ENCODE assay signal across 19 mouse cellular contexts in genomic region chr10:84910758-84911384, GRCm38 (mm10). TPM values are rescaled to one million over a fixed set of nuclear protein-coding genes. Genes with fewer than 3 reads are reported as not detected.
A peak's percentile ranks its signal among the peaks of the same experiment; 100 is the strongest.
DNase-seq lines count a peak whose midpoint lies in the region; ATAC-seq and TF ChIP-seq lines count a peak whose summit lies in the region.
"Had no signal": no experiment of that assay in that cellular context is flagged by ENCODE, and none has a peak within 500 bp of the region (broad histone marks: within the 10 kb centered on the region; RNA-seq: fewer than 3 reads in every experiment).

No protein-coding gene starts in this region.

- H3K9ac ChIP-seq in forebrain, embryonic 12.5 days = no peak overlapping the region
- no peak overlapping the region for H3K9ac ChIP-seq in forebrain, postnatal 0 days
- no peak overlapping the region for H3K9ac ChIP-seq in midbrain, postnatal 0 days (replicated peaks; ENCODE audit: low read length, poor library complexity, severe bottlenecking)
- no peak overlapping the region for H3K9ac ChIP-seq in stomach, postnatal 0 days (ENCODE audit: low read length)
- H3K9ac ChIP-seq: heart, embryonic 13.5 days; hindbrain, embryonic 12.5 days; liver, embryonic 12.5 days had no signal

- no peaks in the 10 kb centered on the region for H3K36me3 ChIP-seq in forebrain, embryonic 12.5 days (replicated peaks)
- H3K36me3 ChIP-seq in forebrain, postnatal 0 days (ENCODE audit: insufficient read depth) = no peaks in the 10 kb centered on the region
- peaks cover 29% of the 10 kb centered on the region for H3K36me3 ChIP-seq in midbrain, embryonic 10.5 days
- no peaks in the 10 kb centered on the region for H3K36me3 ChIP-seq in midbrain, postnatal 0 days (ENCODE audit: insufficient read depth, low read length)
- H3K36me3 ChIP-seq in stomach, postnatal 0 days (ENCODE audit: control insufficient read depth, insufficient read depth, low read length) = no peaks in the 10 kb centered on the region
- H3K36me3 ChIP-seq: G1E; heart, embryonic 13.5 days; hindbrain, embryonic 12.5 days; liver, embryonic 12.5 days had no signal

- no peaks in the 10 kb centered on the region for H3K9me3 ChIP-seq in forebrain, embryonic 12.5 days
- H3K9me3 ChIP-seq in forebrain, postnatal 0 days (ENCODE audit: low read length) = no peaks in the 10 kb centered on the region
- H3K9me3 ChIP-seq in midbrain, embryonic 10.5 days (replicated peaks) = no peaks in the 10 kb centered on the region
- no peaks in the 10 kb centered on the region for H3K9me3 ChIP-seq in midbrain, postnatal 0 days (ENCODE audit: low read length)
- H3K9me3 ChIP-seq in stomach, postnatal 0 days (ENCODE audit: control insufficient read depth, low read length) = no peaks in the 10 kb centered on the region
- H3K9me3 ChIP-seq: G1E; heart, embryonic 13.5 days; hindbrain, embryonic 12.5 days; liver, embryonic 12.5 days had no signal

- H3K4me3 ChIP-seq in forebrain, embryonic 12.5 days (replicated peaks) = no peak overlapping the region
- no peak overlapping the region for H3K4me3 ChIP-seq in forebrain, postnatal 0 days (ENCODE audit: low read depth, low read length)
- no peak overlapping the region for H3K4me3 ChIP-seq in midbrain, embryonic 10.5 days
- H3K4me3 ChIP-seq in midbrain, postnatal 0 days (ENCODE audit: low read depth, low read length) = no peak overlapping the region
- H3K4me3 ChIP-seq in stomach, postnatal 0 days (ENCODE audit: low read depth, low read length) = no peak overlapping the region
- H3K4me3 ChIP-seq: heart, embryonic 13.5 days; hindbrain, embryonic 12.5 days; liver, embryonic 12.5 days had no signal

- peaks cover 31% of the 10 kb centered on the region for H3K4me1 ChIP-seq in forebrain, embryonic 12.5 days
- no peaks in the 10 kb centered on the region for H3K4me1 ChIP-seq in forebrain, postnatal 0 days (ENCODE audit: insufficient read depth)
- peaks cover 64% of the 10 kb centered on the region for H3K4me1 ChIP-seq in midbrain, embryonic 10.5 days
- H3K4me1 ChIP-seq in midbrain, postnatal 0 days (ENCODE audit: insufficient read depth, low read length) = no peaks in the 10 kb centered on the region
- no peaks in the 10 kb centered on the region for H3K4me1 ChIP-seq in stomach, postnatal 0 days (replicated peaks; ENCODE audit: control insufficient read depth, insufficient read depth)
- H3K4me1 ChIP-seq: liver, embryonic 12.5 days had no signal

- no peak overlapping the region for H3K4me2 ChIP-seq in forebrain, embryonic 12.5 days
- H3K4me2 ChIP-seq in forebrain, postnatal 0 days (ENCODE audit: low read depth) = no peak overlapping the region
- no peak overlapping the region for H3K4me2 ChIP-seq in midbrain, postnatal 0 days (ENCODE audit: low read depth, low read length, poor library complexity, severe bottlenecking)
- no peak overlapping the region for H3K4me2 ChIP-seq in stomach, postnatal 0 days (replicated peaks; ENCODE audit: low read depth)
- H3K4me2 ChIP-seq: heart, embryonic 13.5 days; hindbrain, embryonic 12.5 days; liver, embryonic 12.5 days had no signal

- DNase-seq in forebrain, postnatal 0 days = no peak
- DNase-seq in midbrain, embryonic 10.5 days (ENCODE audit: low spot score) = peak; percentile 81
- DNase-seq in midbrain, postnatal 0 days (ENCODE audit: low spot score) = no peak
- peak; percentile 78 for DNase-seq in embryo, embryonic 10 days (ENCODE audit: low spot score)
- no peak for DNase-seq in stomach, postnatal 0 days (ENCODE audit: low spot score)
- DNase-seq in adrenal gland, postnatal 10 days = no peak
- no peak for DNase-seq in left cerebral cortex, adult 18-20 months (ENCODE audit: low spot score in 2 of 2)
- DNase-seq: adrenal gland, postnatal 14 days; cerebellum, adult 8-10 months; kidney, adult 11 months; kidney, postnatal 10 days; left cerebral cortex, postnatal 4 days; lung, postnatal 14 days; thymus, adult 2 months had no signal

- TF ChIP-seq EP300 in stomach, postnatal 0 days (optimal IDR thresholded peaks at IDR 0.05) = no peak

- 0 out of 2 replicates have a peak overlapping the region, but pooled peaks have one; percentile 8 for H3K27ac ChIP-seq in forebrain, embryonic 12.5 days
- H3K27ac ChIP-seq in forebrain, postnatal 0 days (ENCODE audit: low read depth, low read length) = no peak overlapping the region
- H3K27ac ChIP-seq in midbrain, embryonic 10.5 days (replicated peaks) = peak overlapping the region; percentile 69
- no peak overlapping the region for H3K27ac ChIP-seq in midbrain, postnatal 0 days (ENCODE audit: low read depth, low read length)
- no peak overlapping the region for H3K27ac ChIP-seq in stomach, postnatal 0 days (replicated peaks)
- H3K27ac ChIP-seq: heart, embryonic 13.5 days; hindbrain, embryonic 12.5 days; liver, embryonic 12.5 days had no signal

- 0% methylated on average over 1 of the region's 1 CpGs for WGBS in forebrain, embryonic 12.5 days
- 4% methylated on average over 1 of the region's 1 CpGs for WGBS in forebrain, postnatal 0 days
- WGBS in midbrain, embryonic 10.5 days = 7% methylated on average over 1 of the region's 1 CpGs
- WGBS in midbrain, postnatal 0 days = 9% methylated on average over 1 of the region's 1 CpGs
- 40% methylated on average over 1 of the region's 1 CpGs for WGBS in stomach, postnatal 0 days

- ATAC-seq in forebrain, embryonic 12.5 days (ENCODE audit: low FRiP score) = peak; percentile 51; the same call in 1 of the 2 replicates
- ATAC-seq in forebrain, postnatal 0 days = no peak
- ATAC-seq in midbrain, postnatal 0 days (ENCODE audit: low FRiP score) = no peak
- ATAC-seq in stomach, postnatal 0 days (ENCODE audit: low FRiP score, low TSS enrichment) = 0 out of 2 replicates have a peak, but pooled peaks have one; percentile 40
- ATAC-seq: liver, embryonic 12.5 days had no signal

- no peak for TF ChIP-seq CTCF in forebrain, postnatal 0 days (IDR thresholded peaks at IDR 0.05; ENCODE audit: low read depth)
- no peak for TF ChIP-seq CTCF in midbrain, postnatal 0 days (IDR thresholded peaks at IDR 0.05)
- no peak for TF ChIP-seq CTCF in stomach, postnatal 0 days (IDR thresholded peaks at IDR 0.05; ENCODE audit: low read depth)

- H3K27me3 ChIP-seq in forebrain, embryonic 12.5 days = peaks cover 45% of the 10 kb centered on the region
- no peaks in the 10 kb centered on the region for H3K27me3 ChIP-seq in forebrain, postnatal 0 days (ENCODE audit: insufficient read depth, low read length)
- peaks cover 25% of the 10 kb centered on the region for H3K27me3 ChIP-seq in midbrain, embryonic 10.5 days (ENCODE audit: low read depth, poor library complexity, severe bottlenecking)
- no peaks in the 10 kb centered on the region for H3K27me3 ChIP-seq in midbrain, postnatal 0 days (ENCODE audit: insufficient read depth, low read length)
- H3K27me3 ChIP-seq in stomach, postnatal 0 days (ENCODE audit: control insufficient read depth, insufficient read depth, low read length) = no peaks in the 10 kb centered on the region
- H3K27me3 ChIP-seq: heart, embryonic 13.5 days; hindbrain, embryonic 12.5 days; liver, embryonic 12.5 days had no signal

RNA-seq across cellular contexts. Expression of gene Ric8b, which starts 6.5 kb away (rescaled TPM):
- 31.0 and 37.0 TPM in 2 replicates for polyA plus RNA-seq in forebrain, embryonic 12.5 days (2016; fragmentation: Nextera tagmentation; extraction: Ambion mirVana)
- total RNA-seq in forebrain, postnatal 0 days (2014; rRNA removed) = 48.2 and 63.8 TPM in 2 replicates
- 20.2 and 31.5 TPM in 2 replicates for polyA plus RNA-seq in forebrain, postnatal 0 days (2015; fragmentation: Nextera tagmentation; extraction: Ambion mirVana)
- polyA plus RNA-seq in midbrain, embryonic 10.5 days (2016; fragmentation: Nextera tagmentation; extraction: Ambion mirVana) = 28.7 and 30.3 TPM in 2 replicates
- total RNA-seq in midbrain, postnatal 0 days (2014; rRNA removed) = 48.4 and 61.2 TPM in 2 replicates
- polyA plus RNA-seq in midbrain, postnatal 0 days (2015; fragmentation: Nextera tagmentation; extraction: Ambion mirVana) = 34.5 and 34.8 TPM in 2 replicates
- 7.3 and 7.4 TPM in 2 replicates for polyA plus RNA-seq in stomach, postnatal 0 days (2015; fragmentation: Nextera tagmentation; extraction: Ambion mirVana)
- total RNA-seq in adrenal gland, postnatal 10 days (2021) = 10 to 100 TPM; 26.6 to 31.8 TPM
- 10 to 100 TPM; 63.5 to 65.4 TPM for total RNA-seq in left cerebral cortex, adult 18-20 months (2021)

Comparison
In these comparisons a context has a peak if more than half of its experiments do, and no peak if none do; other contexts are left out.
1. ATAC-seq: peak in forebrain, embryonic 12.5 days (single experiment) and stomach, postnatal 0 days (single experiment); none in forebrain, postnatal 0 days (single experiment) and midbrain, postnatal 0 days (single experiment).
2. H3K27ac ChIP-seq: peak in forebrain, embryonic 12.5 days (single experiment) and midbrain, embryonic 10.5 days (single experiment); none in forebrain, postnatal 0 days (single experiment), midbrain, postnatal 0 days (single experiment) and stomach, postnatal 0 days (single experiment).
3. DNase-seq: peak in midbrain, embryonic 10.5 days (single experiment) and embryo, embryonic 10 days (single experiment); none in forebrain, postnatal 0 days (single experiment), midbrain, postnatal 0 days (single experiment), stomach, postnatal 0 days (single experiment), adrenal gland, postnatal 10 days (single experiment) and left cerebral cortex, adult 18-20 months (0 of 2).